Mouse (Mus musculus) urinary bladder, postnatal 4 days (tissue): ENCODE measurements around the gene Kank1.

Source experiments
- DNase-seq, 2 experiments: peaks; one replicate each; pipeline ENCODE4 v3.0.0; 2021 to 2022; ENCODE audit warnings: low spot score in 2 of 2

Gene Kank1

DNA sequence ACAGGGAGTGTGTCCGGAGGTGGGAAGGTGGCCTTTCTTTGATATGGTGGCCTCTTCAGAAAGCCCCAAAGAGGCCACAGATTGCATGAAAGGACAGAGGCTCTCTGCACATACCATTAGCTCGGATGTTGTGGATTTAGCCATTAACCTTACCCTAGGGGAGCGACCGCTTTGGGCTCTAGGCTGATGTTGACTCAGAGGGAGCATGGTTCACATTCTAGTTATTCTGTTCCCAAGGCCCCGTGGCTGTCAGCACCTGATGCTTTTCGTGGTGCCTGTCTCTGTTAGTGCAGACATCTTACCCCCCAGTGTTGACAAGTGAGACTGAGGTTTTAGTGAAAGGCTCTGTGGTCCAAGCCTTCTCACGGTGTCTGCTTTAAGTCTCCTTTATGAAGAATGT lies 74.9 kb downstream of the Kank1 start:
- no peak for DNase-seq

GRCm38 (mm10) chr19:25315458-25315889 lies 78.7 kb downstream of the Kank1 start:
- DNase-seq = peak in 1 of 2 experiments; percentile 56

- no peak for DNase-seq
These were observed 79.2 kb downstream of the Kank1 start for GRCm38 (mm10) chr19:25315993-25316392.

GRCm38 (mm10) chr19:25324265-25324664 lies 87.5 kb downstream of the Kank1 start:
- peak in 1 of 2 experiments; percentile 46 for DNase-seq

DNA sequence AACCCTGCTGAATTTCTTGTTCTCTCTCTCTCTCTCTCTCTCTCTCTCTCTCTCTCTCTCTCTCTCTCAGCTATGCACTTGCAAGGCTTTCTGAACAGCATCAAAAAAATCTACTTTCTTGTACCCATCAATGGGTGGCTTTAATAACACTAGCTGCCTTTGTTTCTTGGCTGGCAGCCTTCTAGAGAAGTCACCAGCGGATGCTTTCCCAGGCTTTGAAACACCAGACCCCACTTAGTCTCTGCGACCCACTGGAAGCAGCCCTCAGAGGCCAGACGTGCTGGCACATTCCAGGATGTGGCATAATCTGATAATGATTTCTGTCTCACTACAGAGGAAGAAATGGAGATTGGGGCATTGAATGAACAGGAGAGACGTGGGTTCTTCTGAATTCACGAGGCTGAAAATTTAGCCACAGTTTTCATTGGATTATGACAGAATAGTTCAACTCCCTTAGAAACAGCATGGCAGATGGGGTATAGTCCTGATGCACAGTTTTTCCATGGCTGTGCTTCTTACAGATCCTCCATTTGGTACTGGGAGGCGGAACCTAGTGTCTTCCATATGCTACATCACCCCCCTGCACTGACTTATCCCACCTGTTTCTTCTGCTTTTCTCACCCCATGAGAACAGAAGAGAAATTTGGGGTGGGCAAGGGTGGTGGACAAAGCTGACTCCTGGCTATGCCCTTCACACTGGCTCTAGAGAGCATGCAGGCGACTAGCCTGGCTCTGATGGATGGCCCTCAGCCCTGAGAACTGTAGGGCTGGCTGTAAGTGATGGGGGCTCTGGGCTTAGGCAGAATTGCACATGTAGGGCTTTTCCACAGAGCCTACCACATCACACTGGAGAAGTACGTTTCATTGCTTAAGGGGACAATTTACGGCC lies 88.6 kb downstream of the Kank1 start:
- no peak for DNase-seq

DNA sequence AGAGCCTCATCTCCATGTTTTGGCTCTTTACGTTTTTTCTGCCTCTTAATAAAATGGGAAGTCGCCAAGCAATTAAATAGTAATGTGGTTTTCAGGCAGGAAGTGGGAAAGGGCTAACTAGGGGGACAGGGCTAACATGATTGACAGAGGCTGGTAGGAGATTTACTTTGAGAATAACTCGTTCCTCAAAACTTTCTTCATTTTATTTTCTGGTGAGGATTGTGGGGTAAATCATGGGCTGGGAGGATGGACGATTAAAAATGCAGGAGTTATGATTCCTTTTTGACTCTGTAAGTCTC lies 89.2 kb downstream of the Kank1 start:
- DNase-seq = no peak

GRCm38 (mm10) chr19:25327633-25328032 lies 90.9 kb downstream of the Kank1 start:
- no peak for DNase-seq

GRCm38 (mm10) chr19:25334360-25334759 lies 97.6 kb downstream of the Kank1 start:
- DNase-seq = peak in 1 of 2 experiments; percentile 70

DNA sequence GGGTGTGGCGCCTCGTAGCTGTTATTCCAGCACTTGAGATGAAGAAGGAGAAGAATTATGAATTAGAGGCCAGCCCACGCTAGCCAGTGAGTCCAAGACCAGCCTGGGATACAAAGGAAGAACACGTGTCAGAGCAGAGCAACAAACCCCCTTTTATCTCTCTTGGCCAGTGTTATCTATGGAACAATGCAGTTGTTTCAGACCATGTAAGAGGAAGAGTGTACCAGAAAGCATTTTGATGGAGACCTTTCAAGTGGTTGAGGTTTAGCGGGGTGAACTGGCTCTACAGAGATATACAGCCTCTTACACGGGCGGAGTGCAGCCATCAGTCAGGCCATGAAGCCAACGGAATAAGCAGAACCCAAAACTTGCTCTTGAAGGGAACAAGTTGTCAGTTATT lies 100.0 kb downstream of the Kank1 start:
- no peak for DNase-seq

DNA sequence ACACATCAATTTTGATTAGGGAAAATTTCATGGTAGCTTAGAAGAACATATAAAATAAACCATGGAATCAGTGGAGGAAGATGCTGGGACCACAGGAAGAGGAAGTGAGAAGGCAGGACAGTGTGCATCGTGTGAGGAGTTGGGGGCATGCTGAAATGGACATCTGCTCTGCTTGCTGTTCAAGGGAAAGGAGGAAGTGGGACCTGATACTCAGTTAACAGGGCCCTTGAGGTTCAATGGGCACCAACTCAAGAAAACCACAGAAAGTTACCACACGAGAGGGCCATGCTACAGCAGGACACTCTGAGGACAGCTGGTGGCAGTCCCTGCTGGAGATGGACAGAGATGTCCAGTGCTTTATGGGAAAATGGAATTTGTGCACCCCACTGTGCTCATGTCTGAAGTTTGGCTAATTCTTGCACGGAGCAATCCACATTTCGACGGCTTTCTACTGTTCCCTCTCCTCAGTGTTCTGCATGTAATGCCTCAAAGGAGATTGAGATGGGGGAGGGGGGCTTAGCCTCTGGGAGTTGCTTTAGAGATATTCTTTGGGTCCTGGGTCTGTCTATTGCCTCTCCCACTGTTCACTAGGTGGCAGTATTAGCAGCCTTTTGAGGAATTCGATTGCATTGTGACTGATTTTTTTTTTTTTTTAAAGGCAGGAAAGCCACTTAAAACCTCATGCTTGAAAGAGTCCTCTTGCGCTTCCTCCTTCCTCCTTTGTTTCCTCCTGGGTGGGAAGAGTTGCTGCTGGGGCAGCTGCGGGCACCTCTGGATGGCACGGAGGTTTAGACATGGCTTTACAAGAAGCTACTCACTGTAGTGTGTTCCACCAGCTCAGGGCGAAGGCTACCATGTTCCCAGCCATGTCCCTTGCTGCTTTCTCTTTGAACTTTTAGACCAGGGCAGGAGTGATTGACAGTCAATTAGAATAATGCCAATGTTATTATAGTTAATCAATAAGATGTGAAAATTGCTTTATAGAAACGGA lies 104.2 kb downstream of the Kank1 start:
- no peak for DNase-seq

- DNase-seq = no peak
These were observed 105.3 kb downstream of the Kank1 start for GRCm38 (mm10) chr19:25342026-25342425.

DNA sequence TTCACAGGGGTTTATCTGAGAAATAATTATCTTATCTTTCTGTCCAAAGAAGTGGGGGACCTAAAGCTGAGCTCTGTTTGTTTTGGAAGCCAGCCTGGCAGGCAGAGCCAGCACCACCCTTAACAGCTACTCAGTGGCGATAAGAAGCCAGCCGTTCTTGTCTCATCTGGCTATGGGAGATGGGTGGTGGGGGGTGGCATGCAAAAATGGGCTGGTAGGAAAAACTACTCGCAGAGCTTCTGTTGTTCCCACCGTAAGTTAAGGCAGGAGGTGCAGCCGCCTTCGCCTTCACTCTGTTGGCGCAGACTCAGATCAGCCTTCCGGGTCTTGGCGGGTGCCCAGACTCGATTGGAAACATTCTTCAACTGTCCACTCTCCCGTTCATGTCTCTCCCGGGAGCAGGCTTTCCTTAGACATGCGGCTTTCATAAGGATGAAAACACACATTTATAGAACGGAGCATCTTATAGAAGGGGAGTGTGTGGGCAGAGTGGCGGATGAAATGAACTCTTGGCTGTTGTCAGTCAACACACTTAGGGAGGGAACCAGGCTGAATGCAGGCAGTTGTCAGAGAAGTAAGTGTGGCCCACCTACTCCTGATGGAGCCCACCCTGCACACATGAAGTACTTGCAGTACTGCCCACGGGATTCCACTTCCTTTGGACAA lies 107.0 kb downstream of the Kank1 start:
- DNase-seq = no peak

GRCm38 (mm10) chr19:25344371-25344770 lies 107.6 kb downstream of the Kank1 start:
- DNase-seq = no peak

GRCm38 (mm10) chr19:25345972-25346371 lies 109.2 kb downstream of the Kank1 start:
- DNase-seq = no peak

DNA sequence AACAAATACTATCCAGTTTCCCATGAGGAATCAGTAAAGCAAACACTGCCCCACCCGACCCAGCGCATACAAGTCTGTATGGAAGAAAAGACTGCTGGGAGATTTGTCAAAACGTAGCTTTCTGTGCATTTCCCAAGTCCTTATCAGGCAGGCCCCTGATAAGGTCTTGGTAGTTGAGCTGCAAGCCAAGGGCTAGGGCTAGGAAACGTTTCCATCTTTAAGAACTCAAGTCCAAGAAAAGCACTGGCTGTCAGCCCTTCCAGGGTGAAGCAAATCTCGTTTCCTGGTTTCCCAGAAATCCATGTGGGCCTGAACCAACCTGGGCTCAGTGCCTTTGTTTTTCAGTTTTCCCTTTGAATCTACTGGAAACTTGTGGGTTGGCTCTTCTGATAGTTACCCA lies 110.7 kb downstream of the Kank1 start:
- no peak for DNase-seq

DNA sequence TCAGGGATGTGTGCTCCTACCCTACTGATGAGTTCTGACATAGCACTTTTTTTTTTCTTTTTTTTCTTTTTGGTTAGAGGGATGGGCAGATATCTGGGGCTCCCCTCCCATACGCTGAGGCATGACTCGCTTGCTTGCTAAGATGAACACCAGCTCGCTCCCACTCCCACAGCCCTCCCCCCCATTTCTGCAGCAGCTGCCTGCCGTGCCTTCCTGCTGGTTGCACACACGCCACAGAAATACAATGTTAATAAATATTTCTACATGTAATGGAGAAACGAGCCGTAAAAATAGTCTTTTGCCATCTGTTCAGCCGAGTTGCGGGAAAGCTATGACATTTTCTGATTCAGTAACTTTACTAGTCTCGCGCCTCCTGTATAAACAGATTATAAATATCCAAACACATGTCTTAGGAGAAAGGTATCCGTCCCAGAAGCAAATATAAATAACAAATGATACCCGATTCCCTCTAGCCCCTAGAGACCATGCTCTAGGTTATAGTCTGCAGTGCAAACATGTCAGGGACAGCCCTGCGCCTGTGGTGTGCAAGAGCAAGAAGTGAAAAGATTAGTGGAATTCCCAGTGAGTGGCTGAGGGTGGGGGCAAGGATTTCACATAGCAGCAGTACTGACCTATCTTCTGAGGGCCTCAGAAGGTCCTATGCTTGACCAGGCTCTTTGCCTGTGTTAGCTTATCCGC lies 114.6 kb downstream of the Kank1 start:
- DNase-seq = no peak

DNA sequence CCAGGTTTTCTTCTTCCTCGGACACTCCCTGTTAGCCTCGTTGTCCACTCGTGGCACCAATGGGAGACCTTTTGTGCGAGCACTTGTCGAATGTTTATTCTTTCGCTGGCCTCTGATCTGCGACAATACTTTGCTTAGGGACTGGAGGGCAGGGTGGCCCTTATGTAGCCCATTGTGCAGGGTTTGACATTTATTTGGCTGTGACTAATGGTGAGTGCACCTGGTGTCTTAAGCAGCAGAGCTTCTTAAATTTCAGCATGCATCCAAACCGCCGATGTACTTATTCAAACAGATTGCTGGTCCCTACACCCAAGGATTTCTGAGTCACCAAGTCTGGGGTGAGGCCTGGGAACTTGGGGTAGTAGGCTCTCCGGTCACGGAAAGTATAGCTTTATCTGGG lies 120.3 kb downstream of the Kank1 start:
- no peak for DNase-seq

GRCm38 (mm10) chr19:25358486-25359120 lies 121.8 kb downstream of the Kank1 start:
- no peak for DNase-seq

GRCm38 (mm10) chr19:25360571-25361029 lies 123.8 kb downstream of the Kank1 start:
- DNase-seq = no peak

- no peak for DNase-seq
These were observed 125.2 kb downstream of the Kank1 start for GRCm38 (mm10) chr19:25361956-25362355.

- no peak for DNase-seq
These were observed 128.9 kb downstream of the Kank1 start for GRCm38 (mm10) chr19:25365698-25366097.
